Mouse (Mus musculus): ENCODE measurements around the gene Nceh1.

DNA sequence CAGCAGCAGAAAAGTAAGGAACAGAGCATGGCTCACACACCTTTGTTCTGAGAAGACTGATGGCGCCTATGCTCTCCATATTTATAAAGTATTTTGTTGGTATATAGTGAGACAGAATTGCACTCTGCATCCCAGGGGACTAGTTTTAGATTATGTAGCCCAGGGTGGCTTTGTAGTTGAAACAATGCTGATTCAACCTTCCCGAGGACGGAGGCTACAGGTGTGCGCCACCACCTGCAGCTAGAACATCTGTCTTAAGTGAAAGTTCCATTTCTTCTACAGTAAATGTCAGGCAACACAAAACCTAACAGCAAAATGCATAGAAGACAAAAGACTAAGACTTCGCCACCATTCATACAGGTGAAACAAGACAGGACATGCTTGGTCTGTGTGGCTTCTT lies 107.5 kb downstream of the Nceh1 start:
- no peak for TF ChIP-seq CTCF (IDR thresholded peaks at IDR 0.05 in 2 of 3, conservative IDR thresholded peaks at IDR 0.05 in 1 of 3; ENCODE audit: control insufficient read depth in 1 of 3, insufficient read depth in 1 of 3, low read depth in 2 of 3, low read length in 3 of 3, poor library complexity in 1 of 3, severe bottlenecking in 1 of 3)
- no peak for TF ChIP-seq EP300 (IDR thresholded peaks at IDR 0.05; ENCODE audit: low read depth in 1 of 2, low read length in 2 of 2)
- no peak for TF ChIP-seq USF2 (IDR thresholded peaks at IDR 0.05; ENCODE audit: borderline replicate concordance in 1 of 2, insufficient read depth in 1 of 2, low read depth in 1 of 2, low read length in 2 of 2)
- TF ChIP-seq KAT2A (conservative IDR thresholded peaks at IDR 0.05; ENCODE audit: low read depth, low read length) = no peak
- TF ChIP-seq NELFE (IDR thresholded peaks at IDR 0.05; ENCODE audit: low read depth, low read length) = no peak
- no peak for TF ChIP-seq POLR2A (IDR thresholded peaks at IDR 0.05; ENCODE audit: control insufficient read depth in 1 of 2, insufficient read depth in 1 of 2, low read depth in 1 of 2, low read length in 2 of 2, poor library complexity in 1 of 2)
- TF ChIP-seq MAX (IDR thresholded peaks at IDR 0.05; ENCODE audit: low read length) = no peak
- no peak for TF ChIP-seq ZMIZ1 (IDR thresholded peaks at IDR 0.05; ENCODE audit: low read depth, low read length)
- TF ChIP-seq UBTF (IDR thresholded peaks at IDR 0.05; ENCODE audit: borderline replicate concordance, insufficient read depth, low read depth, low read length) = no peak
- no peak for TF ChIP-seq JUND (IDR thresholded peaks at IDR 0.05; ENCODE audit: low read depth, low read length)
- no peak for TF ChIP-seq BHLHE40 (IDR thresholded peaks at IDR 0.05; ENCODE audit: borderline replicate concordance, low read depth, low read length)

Measured in MEL (cell line).